Mouse (Mus musculus) small intestine, adult 2 months (tissue): Measurements from ENCODE around the gene 2010111I01Rik. TPM values are rescaled to one million over a fixed set of nuclear protein-coding genes. Genes with fewer than 3 reads are reported as not detected.
A peak's percentile ranks its signal among the peaks of the same experiment; 100 is the strongest.
"Not testable (repeated sequence)": the region's sequence is repeated elsewhere in the genome, so short reads cannot be mapped to it uniquely, and the experiment has no call there.

Source experiments
- H3K27ac ChIP-seq: fragments of 200-500 bp; 2 replicates; pipeline ENCODE4 v1.5.1; 2012; ENCODE audit warnings: low read depth, low read length, control low read depth, inconsistent platforms; ENCODE audit not compliant: insufficient read depth
- H3K27me3 ChIP-seq: fragments of 200-500 bp; 2 replicates; pipeline ENCODE4 v1.6.1; 2012; ENCODE audit warnings: mild to moderate bottlenecking, moderate library complexity, low read length, inconsistent platforms; ENCODE audit not compliant: control insufficient read depth, insufficient read depth
- H3K36me3 ChIP-seq: fragments of 200-500 bp; 2 replicates; pipeline ENCODE4 v1.6.1; 2012; ENCODE audit warnings: mild to moderate bottlenecking, low read length, control low read depth, inconsistent platforms; ENCODE audit not compliant: control insufficient read depth, insufficient read depth
- H3K4me1 ChIP-seq: fragments of 200-500 bp; 2 replicates; pipeline ENCODE4 v1.6.1; 2012; ENCODE audit warnings: low read length, inconsistent platforms, mixed read lengths; ENCODE audit not compliant: control insufficient read depth, insufficient read depth, insufficient read length
- H3K4me3 ChIP-seq: fragments of 200-500 bp; 2 replicates; pipeline ENCODE4 v1.5.1; 2012; ENCODE audit warnings: low read depth, mild to moderate bottlenecking, control low read depth, inconsistent platforms, low read length, moderate library complexity
- CTCF ChIP-seq: fragments of 200-500 bp; IDR thresholded peaks from 2 replicates; pipeline ENCODE4 v1.5.1; 2012; ENCODE audit warnings: low read depth, mild to moderate bottlenecking, control low read depth, inconsistent platforms, low read length, moderate library complexity, mixed read lengths; ENCODE audit not compliant: insufficient replicate concordance, insufficient read length; ENCODE audit errors: extremely low read depth
- POLR2A ChIP-seq: fragments of 200-500 bp; IDR thresholded peaks from 2 replicates; pipeline ENCODE4 v1.6.1; 2012; ENCODE audit warnings: low read depth, mild to moderate bottlenecking, control low read depth, inconsistent platforms, low read length, moderate library complexity
- WGBS: fragments of 180-500 bp; shearing (Covaris S2); methylation state at CpG from one replicate; pipeline ENCODE4 v1.1.7; 2018; 5-methylcytosine and 5-hydroxymethylcytosine counted together
- polyA plus RNA-seq: library from polyadenylated mRNA; depleted of rRNA; stranded (reverse); fragments of >200 nt; gene quantifications from 2 replicates; pipeline ENCODE4 v1.2.3, GENCODE M21; 2012

The 2010111I01Rik gene
- polyA plus RNA-seq, 1 experiment: 48.4 TPM

- TF ChIP-seq POLR2A (no peak), CTCF (no peak)
- Histone ChIP-seq H3K36me3 (no peaks in the 10 kb centered on the region), H3K27ac (peak overlapping the region; percentile 11; the same call in 1 of the 2 replicates), H3K4me1 (peaks cover 5% of the 10 kb centered on the region; the same call in 1 of the 2 replicates), H3K4me3 (no peak overlapping the region), H3K27me3 (no peaks in the 10 kb centered on the region)
- 24% methylated on average over 3 of the region's 3 CpGs for WGBS
Measured at GRCm38 (mm10) chr13:63231702-63232070, 267.0 kb downstream of the 2010111I01Rik start.

- H3K4me1 ChIP-seq: peaks cover 5% of the 10 kb centered on the region; the same call in 1 of the 2 replicates
- 52% methylated on average over 2 of the region's 2 CpGs for WGBS
Measured at GRCm38 (mm10) chr13:63232558-63232957, 267.9 kb downstream of the 2010111I01Rik start.

DNA sequence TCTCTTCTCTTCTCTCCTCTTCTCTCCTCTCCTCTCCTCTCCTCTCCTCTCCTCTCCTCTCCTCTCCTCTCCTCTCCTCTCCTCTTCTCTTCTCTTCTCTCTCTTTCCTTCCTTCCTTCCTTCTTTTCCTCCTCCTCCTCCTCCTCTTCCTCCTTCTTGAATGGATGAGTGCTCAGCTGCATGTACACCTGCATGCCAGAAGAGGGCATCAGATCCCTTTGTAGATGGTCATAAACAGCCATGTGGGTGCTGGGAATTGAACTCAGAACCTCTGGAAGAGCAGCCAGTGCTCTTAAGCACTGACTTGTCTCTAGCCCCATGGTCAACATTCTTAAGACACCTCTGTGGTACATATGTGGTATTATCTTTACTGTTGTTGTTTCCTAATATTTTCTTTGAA lies 269.8 kb downstream of the 2010111I01Rik start:
- H3K36me3 ChIP-seq, H3K4me1 ChIP-seq, H3K27ac ChIP-seq, H3K4me3 ChIP-seq, H3K27me3 ChIP-seq: not testable (repeated sequence)

More at GRCm38 (mm10) chr13:63232558-63232957, 267.9 kb downstream of the 2010111I01Rik start:
- no peaks in the 10 kb centered on the region for H3K36me3 ChIP-seq
- no peak overlapping the region for H3K4me3 ChIP-seq
- H3K27ac ChIP-seq: no peak overlapping the region; the same call in 1 of the 2 replicates
- no peaks in the 10 kb centered on the region for H3K27me3 ChIP-seq
- TF ChIP-seq CTCF (no peak), POLR2A (no peak)

DNA sequence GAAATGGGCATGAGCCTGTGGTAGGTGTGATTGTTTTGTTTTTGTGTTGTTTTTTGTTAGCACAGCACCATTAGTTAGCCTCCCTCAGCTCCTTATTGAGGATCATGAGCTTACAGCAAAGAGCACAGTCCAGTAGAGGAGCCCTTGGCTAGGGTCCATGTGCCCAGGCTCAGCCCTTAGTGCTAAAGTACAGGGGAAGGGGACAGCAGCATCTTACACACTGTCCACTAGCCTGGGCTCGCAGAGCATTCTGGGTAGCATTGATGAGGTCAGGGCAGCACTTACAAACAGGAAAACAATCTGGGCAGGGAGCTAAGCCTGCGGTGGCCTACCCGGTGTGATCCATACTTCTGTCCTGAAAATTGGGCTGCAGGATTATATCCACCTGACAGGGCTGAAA lies 270.9 kb downstream of the 2010111I01Rik start:
- Histone ChIP-seq H3K4me1 (peaks cover 9% of the 10 kb centered on the region), H3K36me3 (no peaks in the 10 kb centered on the region), H3K4me3 (no peak overlapping the region), H3K27me3 (no peaks in the 10 kb centered on the region), H3K27ac (no peak overlapping the region)
- WGBS: 86% methylated on average over 3 of the region's 3 CpGs
- TF ChIP-seq CTCF (no peak), POLR2A (no peak)

DNA sequence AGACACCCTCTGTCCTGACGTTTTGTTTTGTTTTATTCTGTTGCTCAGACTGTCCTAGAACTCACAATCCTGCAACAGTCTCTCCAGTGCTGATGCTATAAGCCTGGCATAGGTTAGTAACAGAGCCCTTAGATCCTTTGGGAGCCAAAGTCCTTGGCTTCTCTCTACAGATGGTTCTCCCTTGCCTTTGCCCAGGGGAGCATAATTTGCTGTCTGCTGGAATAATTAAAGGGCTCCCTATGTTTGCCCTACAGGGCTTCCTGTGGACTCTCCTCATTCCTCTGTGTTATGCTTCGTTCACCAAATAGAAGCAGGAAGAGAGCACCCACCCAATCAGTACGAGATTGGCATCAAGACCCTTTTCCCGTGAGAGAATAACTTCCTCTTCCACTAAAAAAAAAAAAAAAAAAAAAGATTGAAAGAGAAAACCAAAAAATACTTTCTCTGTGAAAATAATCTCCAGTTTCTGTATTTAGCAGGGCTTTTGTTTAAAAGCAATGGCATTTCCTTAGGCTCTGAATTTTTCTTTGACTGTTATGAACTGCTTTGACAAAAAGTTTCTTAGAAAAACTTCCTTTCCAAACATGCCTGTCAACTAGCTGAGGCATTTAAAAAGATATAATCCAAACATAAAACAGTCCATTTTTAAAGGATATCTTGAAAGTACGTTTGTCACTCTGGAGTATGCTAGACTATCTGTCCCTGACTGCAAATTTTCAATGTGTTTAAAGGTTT lies 271.6 kb downstream of the 2010111I01Rik start:
- 63% methylated on average over 5 of the region's 5 CpGs for WGBS
- TF ChIP-seq POLR2A: no peak
- no peak for TF ChIP-seq CTCF
- Histone ChIP-seq H3K27ac (no peak overlapping the region), H3K4me3 (no peak overlapping the region), H3K4me1 (peaks cover 5% of the 10 kb centered on the region), H3K27me3 (no peaks in the 10 kb centered on the region), H3K36me3 (no peaks in the 10 kb centered on the region)

DNA sequence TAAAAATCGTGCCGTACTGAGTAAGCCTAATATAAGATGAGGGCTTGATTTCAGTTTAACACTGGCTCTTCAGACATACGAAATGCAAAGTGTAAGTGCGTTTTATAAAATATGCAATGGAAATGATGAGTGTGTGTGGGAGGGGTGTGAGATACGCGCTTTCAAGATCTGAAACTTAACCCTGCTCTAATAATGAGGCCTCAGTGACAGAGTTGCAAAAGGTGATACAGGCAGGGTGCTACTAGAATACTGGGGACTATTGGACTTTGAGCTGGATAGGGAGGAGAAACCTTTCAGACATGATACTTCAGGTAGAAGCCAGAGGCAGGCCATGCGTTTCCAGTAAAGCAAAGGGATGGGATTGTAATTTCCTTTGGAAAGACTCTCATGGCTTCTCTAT lies 273.4 kb downstream of the 2010111I01Rik start:
- 31% methylated on average over 7 of the region's 7 CpGs for WGBS
- Histone ChIP-seq H3K4me3 (no peak overlapping the region), H3K4me1 (peaks cover 19% of the 10 kb centered on the region), H3K36me3 (no peaks in the 10 kb centered on the region), H3K27me3 (no peaks in the 10 kb centered on the region), H3K27ac (peak overlapping the region; percentile 92)
- TF ChIP-seq POLR2A: no peak
- no peak for TF ChIP-seq CTCF

DNA sequence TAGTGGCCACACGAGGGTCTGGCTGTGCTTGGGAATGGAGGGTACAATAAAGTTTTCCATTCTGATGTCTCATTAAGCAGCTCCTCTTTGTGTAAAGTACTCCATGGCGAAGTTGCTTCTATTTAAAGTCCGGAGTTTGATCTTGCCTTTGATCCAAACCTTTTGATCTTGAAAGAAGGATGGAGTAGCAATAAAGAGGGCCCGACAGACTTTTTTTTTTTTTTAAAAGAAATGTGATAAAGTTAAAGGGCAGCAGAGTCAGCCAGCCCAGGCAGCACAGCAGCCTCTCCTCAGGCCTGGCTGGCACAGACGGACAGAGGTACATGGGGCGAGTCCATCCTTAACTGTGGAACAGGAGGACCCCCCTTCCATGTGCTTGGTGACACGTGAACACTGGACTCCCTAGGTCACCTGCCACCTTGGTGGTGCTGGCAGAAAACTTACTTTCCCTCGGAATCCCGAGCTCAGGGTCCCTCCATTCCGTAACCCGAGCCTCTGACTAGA lies 274.7 kb downstream of the 2010111I01Rik start:
- Histone ChIP-seq H3K27me3 (no peaks in the 10 kb centered on the region), H3K27ac (peak overlapping the region; percentile 88), H3K4me1 (peaks cover 25% of the 10 kb centered on the region), H3K4me3 (peak overlapping the region; percentile 89), H3K36me3 (0 out of 2 replicates have a peak, but pooled peaks cover under 1% of the 10 kb centered on the region)
- 6% methylated on average over 11 of the region's 11 CpGs for WGBS
- TF ChIP-seq POLR2A: no peak
- TF ChIP-seq CTCF: no peak
